Mouse (Mus musculus) embryonic facial prominence, embryonic 13.5 days (tissue): ENCODE results near the gene Defb21. TPM values are rescaled to one million over a fixed set of nuclear protein-coding genes. Genes with fewer than 3 reads are reported as not detected.

Source experiments
- ATAC-seq: fragments of 200-750 bp; cut with Nextera tagmentation; 2 replicates; pipeline ENCODE4 v1.8.0; 2017; ENCODE audit warnings: low read depth; ENCODE audit not compliant: insufficient number of reproducible peaks, insufficient read depth, low FRiP score, low TSS enrichment
- H3K27ac ChIP-seq: fragments of 300-500 bp; sonication (generic); 2 replicates; pipeline ENCODE4 v1.5.1; 2015; ENCODE audit warnings: moderate library complexity, mild to moderate bottlenecking, inconsistent platforms
- H3K27me3 ChIP-seq: fragments of 300-500 bp; sonication (generic); 2 replicates; pipeline ENCODE4 v1.6.1; 2015; ENCODE audit warnings: mild to moderate bottlenecking, inconsistent platforms
- H3K36me3 ChIP-seq: fragments of 300-500 bp; sonication (generic); 2 replicates; pipeline ENCODE4 v1.6.1; 2015; ENCODE audit warnings: mild to moderate bottlenecking, inconsistent platforms
- H3K4me1 ChIP-seq: fragments of 300-500 bp; sonication (generic); 2 replicates; pipeline ENCODE4 v1.6.1; 2015; ENCODE audit warnings: inconsistent platforms
- H3K4me2 ChIP-seq: fragments of 300-500 bp; sonication (generic); 2 replicates; pipeline ENCODE4 v1.6.1; 2015; ENCODE audit warnings: moderate library complexity, mild to moderate bottlenecking, inconsistent platforms
- H3K4me3 ChIP-seq: fragments of 300-500 bp; sonication (generic); 2 replicates; pipeline ENCODE4 v1.5.1; 2015; ENCODE audit warnings: mild to moderate bottlenecking, inconsistent platforms
- H3K9ac ChIP-seq: fragments of 300-500 bp; sonication (generic); 2 replicates; pipeline ENCODE4 v1.6.1; 2015; ENCODE audit warnings: mild to moderate bottlenecking, inconsistent platforms
- H3K9me3 ChIP-seq: fragments of 300-500 bp; sonication (generic); 2 replicates; pipeline ENCODE4 v1.6.1; 2016; ENCODE audit warnings: inconsistent platforms
- WGBS: fragments of 180-500 bp; shearing (Covaris S2); methylation state at CpG from one replicate; pipeline ENCODE4 v1.1.7; 2015; ENCODE audit warnings: mixed read lengths; 5-methylcytosine and 5-hydroxymethylcytosine counted together
- polyA plus RNA-seq: library from polyadenylated mRNA; unstranded; fragments of >200 nt; fragmentation: Nextera tagmentation; extraction: Ambion mirVana; gene quantifications from 2 replicates; pipeline ENCODE4 v1.2.1, GENCODE M21; 2015

The Defb21 gene
- polyA plus RNA-seq, 1 experiment from 2014 or later, result not detected

- WGBS, result 58% methylated on average over 6 of the region's 6 CpGs
- Histone ChIP-seq H3K9me3 (no peaks in the 10 kb centered on the region), H3K27ac (no peak overlapping the region), H3K9ac (no peak overlapping the region), H3K4me1 (no peaks in the 10 kb centered on the region), H3K27me3 (no peaks in the 10 kb centered on the region), H3K4me2 (no peak overlapping the region), H3K4me3 (no peak overlapping the region), H3K36me3 (no peaks in the 10 kb centered on the region)
- ATAC-seq, result no peak
These were observed 2.2 kb upstream of the Defb21 start for GRCm38 (mm10) chr2:152570313-152570712.

DNA sequence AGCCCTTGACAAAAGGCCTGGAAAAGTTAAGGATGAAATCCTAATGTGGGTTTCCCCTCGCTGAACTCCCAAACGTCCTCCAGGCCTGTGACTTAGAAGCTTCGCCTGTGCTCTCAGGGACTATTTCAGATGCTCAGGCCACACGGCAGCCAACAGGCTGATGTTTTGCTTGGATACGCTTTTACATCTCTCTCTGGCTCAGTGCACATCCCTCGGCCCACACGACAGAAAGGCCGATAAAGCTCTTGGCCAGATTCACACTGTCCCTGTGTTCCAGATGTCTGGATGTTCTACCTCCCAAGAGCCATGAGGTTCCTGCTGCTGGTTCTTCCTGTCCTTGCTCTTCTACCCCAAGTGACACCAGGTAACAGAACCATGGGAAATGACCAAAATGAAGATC lies 940 bp downstream of the Defb21 start:
- Histone ChIP-seq H3K27ac (no peak overlapping the region), H3K9ac (no peak overlapping the region), H3K4me3 (no peak overlapping the region), H3K27me3 (no peaks in the 10 kb centered on the region), H3K9me3 (no peaks in the 10 kb centered on the region), H3K4me2 (no peak overlapping the region), H3K4me1 (no peaks in the 10 kb centered on the region), H3K36me3 (no peaks in the 10 kb centered on the region)
- WGBS, result 85% methylated on average over 8 of the region's 8 CpGs
- no peak for ATAC-seq

GRCm38 (mm10) chr2:152580107-152580506 lies 7.6 kb downstream of the Defb21 start, which contains the start of gene Defb19:
Defb19 (minus strand) TSS chr2:152580312.
- Histone ChIP-seq H3K27me3 (no peaks in the 10 kb centered on the region), H3K27ac (no peak within 1 kb of the TSS), H3K9ac (no peak within 1 kb of the TSS), H3K36me3 (no peaks in the 10 kb centered on the region), H3K4me1 (no peaks in the 10 kb centered on the region), H3K4me2 (no peak within 1 kb of the TSS), H3K9me3 (no peaks in the 10 kb centered on the region), H3K4me3 (no peak within 1 kb of the TSS)
- no peak for ATAC-seq
- 70% methylated on average over 7 of the region's 7 CpGs for WGBS

- no peak for ATAC-seq
- Histone ChIP-seq H3K4me1 (no peaks in the 10 kb centered on the region), H3K9ac (no peak overlapping the region), H3K9me3 (no peaks in the 10 kb centered on the region), H3K27ac (no peak overlapping the region), H3K4me2 (no peak overlapping the region), H3K36me3 (no peaks in the 10 kb centered on the region), H3K27me3 (no peaks in the 10 kb centered on the region), H3K4me3 (no peak overlapping the region)
- WGBS, result 83% methylated on average over 11 of the region's 11 CpGs
These were observed 8.1 kb downstream of the Defb21 start for GRCm38 (mm10) chr2:152580612-152581011.

DNA sequence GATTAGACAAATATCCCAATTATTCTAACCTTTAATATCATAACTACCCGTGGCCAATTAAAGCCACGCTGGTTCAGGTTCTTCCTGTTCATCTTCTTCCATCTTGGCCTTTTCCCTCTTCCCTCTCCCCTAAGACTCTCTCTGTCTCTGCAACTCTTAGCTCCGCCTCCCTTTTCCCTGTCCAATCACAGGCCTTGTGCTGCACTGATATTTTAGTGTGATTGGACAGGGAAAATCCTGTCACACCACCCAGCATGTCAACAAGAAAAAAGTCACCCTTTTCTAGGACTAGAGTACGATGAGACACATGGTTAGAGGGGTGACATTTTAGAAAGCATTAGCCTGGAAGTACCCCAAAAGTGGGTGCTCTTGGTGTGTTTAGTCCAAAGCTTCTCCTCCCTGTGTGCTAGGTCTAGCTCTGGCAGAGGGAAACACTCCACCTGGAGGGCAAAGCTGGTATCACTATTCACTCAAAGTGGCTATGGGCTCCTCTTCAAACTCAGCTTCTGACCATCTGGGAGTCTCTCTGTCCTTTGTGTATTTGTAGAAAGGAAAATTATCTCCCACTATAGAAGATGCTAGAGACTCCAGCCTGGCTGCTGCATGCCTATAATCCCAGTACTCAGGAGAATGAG lies 14.5 kb downstream of the Defb21 start:
- H3K36me3 ChIP-seq, result no peaks in the 10 kb centered on the region
- H3K4me3 ChIP-seq, result no peak overlapping the region
- no peak for ATAC-seq
- H3K27me3 ChIP-seq, result no peaks in the 10 kb centered on the region
- no peak overlapping the region for H3K4me2 ChIP-seq
- H3K4me1 ChIP-seq, result 0 out of 2 replicates have a peak, but pooled peaks cover 3% of the 10 kb centered on the region
- H3K27ac ChIP-seq, result no peak overlapping the region
- WGBS, result 76% methylated on average over 4 of the region's 4 CpGs
- no peak overlapping the region for H3K9ac ChIP-seq
- no peaks in the 10 kb centered on the region for H3K9me3 ChIP-seq

DNA sequence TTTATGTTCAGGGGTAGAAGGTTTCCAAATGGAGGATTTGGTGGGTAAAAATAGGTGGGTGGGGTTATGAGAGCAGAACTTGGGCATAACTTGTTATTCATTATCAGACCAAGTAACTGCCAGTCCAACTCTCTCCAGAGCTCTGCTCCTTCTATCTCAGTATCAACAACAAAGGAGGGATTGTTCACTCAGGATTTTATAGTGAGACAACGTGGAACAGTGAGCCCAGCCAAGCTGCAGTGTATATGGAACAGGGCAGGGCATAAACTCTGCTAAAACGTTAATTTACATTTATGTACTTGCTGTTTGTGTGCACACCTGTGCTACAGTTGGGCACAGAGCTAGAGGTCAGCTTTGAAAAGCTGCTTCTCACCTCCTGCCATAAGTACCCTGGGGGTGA lies 15.9 kb downstream of the Defb21 start:
- no peak for ATAC-seq
- Histone ChIP-seq H3K27ac (no peak overlapping the region), H3K4me2 (no peak overlapping the region), H3K9me3 (no peaks in the 10 kb centered on the region), H3K9ac (no peak overlapping the region), H3K27me3 (no peaks in the 10 kb centered on the region), H3K4me1 (0 out of 2 replicates have a peak, but pooled peaks cover 3% of the 10 kb centered on the region), H3K4me3 (no peak overlapping the region), H3K36me3 (no peaks in the 10 kb centered on the region)
- 15% methylated on average over 2 of the region's 2 CpGs for WGBS

DNA sequence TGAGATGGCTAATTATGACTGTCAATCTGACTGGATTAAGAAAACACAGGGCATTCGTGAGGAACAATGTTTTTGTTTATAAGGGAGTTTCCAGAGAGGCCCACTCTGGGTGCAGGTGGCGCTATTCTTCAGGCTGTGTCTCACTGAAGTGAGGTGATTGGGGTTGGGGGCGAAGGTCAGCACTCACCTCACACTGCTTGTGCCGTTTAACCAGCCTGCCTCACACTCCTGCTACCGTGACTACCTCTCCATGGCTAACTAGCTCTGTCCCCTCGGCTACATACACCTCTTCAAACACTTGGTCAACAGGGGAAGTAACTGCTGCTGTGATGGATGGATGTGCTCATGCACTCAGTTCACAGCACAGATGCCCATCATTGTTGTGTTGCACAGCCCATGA lies 16.5 kb downstream of the Defb21 start:
- H3K4me1 ChIP-seq, result 0 out of 2 replicates have a peak, but pooled peaks cover 3% of the 10 kb centered on the region
- H3K27me3 ChIP-seq, result no peaks in the 10 kb centered on the region
- H3K9me3 ChIP-seq, result no peaks in the 10 kb centered on the region
- no peak for ATAC-seq
- H3K27ac ChIP-seq, result no peak overlapping the region
- H3K9ac ChIP-seq, result no peak overlapping the region
- H3K36me3 ChIP-seq, result no peaks in the 10 kb centered on the region
- no peak overlapping the region for H3K4me3 ChIP-seq
- no peak overlapping the region for H3K4me2 ChIP-seq
- 30% methylated on average over 6 of the region's 6 CpGs for WGBS

- H3K4me1 ChIP-seq, result no peaks in the 10 kb centered on the region
- no peak within 1 kb of the TSS for H3K4me3 ChIP-seq
- ATAC-seq, result no peak
- H3K4me2 ChIP-seq, result no peak within 1 kb of the TSS
- H3K27ac ChIP-seq, result no peak within 1 kb of the TSS
- 61% methylated on average over 7 of the region's 7 CpGs for WGBS
- H3K36me3 ChIP-seq, result no peaks in the 10 kb centered on the region
- H3K9ac ChIP-seq, result no peak within 1 kb of the TSS
- no peaks in the 10 kb centered on the region for H3K9me3 ChIP-seq
- H3K27me3 ChIP-seq, result no peaks in the 10 kb centered on the region
These were observed 26.8 kb downstream of the Defb21 start, which contains the start of gene Defb45 for GRCm38 (mm10) chr2:152599299-152599698. Defb45 (minus strand) TSS chr2:152599399.

- Histone ChIP-seq H3K27ac (no peak overlapping the region), H3K4me1 (no peaks in the 10 kb centered on the region), H3K9ac (no peak overlapping the region), H3K4me3 (no peak overlapping the region), H3K27me3 (no peaks in the 10 kb centered on the region), H3K4me2 (no peak overlapping the region), H3K9me3 (no peaks in the 10 kb centered on the region), H3K36me3 (no peaks in the 10 kb centered on the region)
- ATAC-seq, result no peak
- 83% methylated on average over 6 of the region's 6 CpGs for WGBS
These were observed 27.5 kb downstream of the Defb21 start for GRCm38 (mm10) chr2:152600076-152600475.

- no peak for ATAC-seq
- H3K9me3 ChIP-seq, result no peaks in the 10 kb centered on the region
- WGBS, result 73% methylated on average over 4 of the region's 4 CpGs
- H3K4me3 ChIP-seq, result no peak overlapping the region
- no peak overlapping the region for H3K9ac ChIP-seq
- no peak overlapping the region for H3K27ac ChIP-seq
- no peak overlapping the region for H3K4me2 ChIP-seq
- no peaks in the 10 kb centered on the region for H3K36me3 ChIP-seq
- no peaks in the 10 kb centered on the region for H3K4me1 ChIP-seq
- H3K27me3 ChIP-seq, result no peaks in the 10 kb centered on the region
These were observed 28.9 kb downstream of the Defb21 start for GRCm38 (mm10) chr2:152601275-152601960.

DNA sequence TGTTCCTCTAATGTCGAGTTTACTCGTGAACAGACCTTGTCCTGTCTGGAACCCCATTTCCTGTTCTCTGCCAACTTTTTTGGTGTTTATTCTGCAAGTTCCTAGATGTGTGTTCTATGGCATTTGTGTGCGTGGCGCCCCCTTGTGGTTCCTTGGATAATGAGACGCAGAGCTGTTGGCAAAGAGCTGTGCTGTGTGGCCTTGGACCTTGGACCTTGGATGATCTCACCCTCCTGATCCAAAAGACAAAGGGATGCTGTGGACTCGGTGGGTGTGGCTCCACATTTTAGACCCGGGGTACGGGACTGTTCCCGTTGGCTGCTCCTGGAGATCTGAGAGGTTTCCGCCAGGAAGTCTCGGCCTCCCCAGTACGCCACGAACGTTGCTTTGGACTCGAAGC lies 31.5 kb downstream of the Defb21 start, which contains the start of gene Defb36:
TSS of gene Defb36 (plus strand) at position 271 of the 400 bp plus-strand sequence.
- Histone ChIP-seq H3K9me3 (no peaks in the 10 kb centered on the region), H3K27me3 (no peaks in the 10 kb centered on the region), H3K4me3 (no peak within 1 kb of the TSS), H3K36me3 (no peaks in the 10 kb centered on the region), H3K9ac (no peak within 1 kb of the TSS), H3K27ac (no peak within 1 kb of the TSS), H3K4me2 (no peak within 1 kb of the TSS), H3K4me1 (no peaks in the 10 kb centered on the region)
- WGBS, result 82% methylated on average over 15 of the region's 15 CpGs
- no peak for ATAC-seq

DNA sequence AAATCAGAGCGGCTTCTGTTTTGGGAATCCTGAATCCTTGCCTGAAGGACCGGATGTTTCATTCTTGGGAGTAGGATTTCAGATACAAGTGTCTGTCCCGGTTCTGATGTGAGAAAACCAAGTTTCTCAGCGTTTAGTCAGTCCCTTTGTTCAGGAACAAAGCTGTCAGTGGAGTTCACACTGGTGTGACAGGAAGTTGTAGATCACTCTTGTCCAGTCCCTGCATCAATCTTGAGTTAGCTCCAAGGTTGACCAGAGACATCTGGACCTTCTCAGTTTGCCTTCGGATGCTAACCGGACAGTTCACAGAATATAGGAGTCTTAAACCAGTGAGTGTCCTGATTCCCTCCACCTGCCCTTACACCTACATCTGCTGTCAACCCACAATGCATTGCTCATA lies 35.2 kb downstream of the Defb21 start:
- no peak overlapping the region for H3K9ac ChIP-seq
- no peaks in the 10 kb centered on the region for H3K9me3 ChIP-seq
- H3K27me3 ChIP-seq, result no peaks in the 10 kb centered on the region
- no peak for ATAC-seq
- no peak overlapping the region for H3K27ac ChIP-seq
- WGBS, result 67% methylated on average over 6 of the region's 6 CpGs
- H3K4me2 ChIP-seq, result no peak overlapping the region
- no peaks in the 10 kb centered on the region for H3K36me3 ChIP-seq
- no peaks in the 10 kb centered on the region for H3K4me1 ChIP-seq
- H3K4me3 ChIP-seq, result no peak overlapping the region
